Mouse (Mus musculus): Measurements from ENCODE around the gene Stoml2. TPM values are rescaled to one million over a fixed set of nuclear protein-coding genes. Genes with fewer than 3 reads are reported as not detected.

The Stoml2 gene
- total and polyA plus RNA-seq, 2 experiments from 2014 or later, result 77.9 to 171 TPM

DNA sequence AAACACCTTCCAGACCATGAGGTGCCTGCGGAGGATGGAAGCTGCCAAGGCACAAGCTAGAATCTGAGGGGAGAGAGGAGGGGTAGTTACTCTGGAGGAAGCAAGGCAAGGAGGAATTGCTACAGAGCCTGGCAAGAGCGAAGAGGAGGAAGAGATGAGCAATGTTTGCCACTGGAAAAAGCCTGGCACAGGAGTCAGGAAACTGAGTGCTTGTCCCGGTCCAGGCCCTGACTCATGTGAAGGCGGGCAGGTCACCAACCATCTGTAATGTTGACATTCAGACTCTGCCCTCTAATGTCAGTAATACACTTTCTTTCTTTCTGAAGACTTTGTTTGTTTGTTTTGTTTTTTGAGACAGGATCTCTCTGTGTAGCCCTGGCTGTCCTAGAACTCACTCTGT, 13.4 kb downstream of the Stoml2 start:
- H3K36me3 ChIP-seq (replicated peaks; ENCODE audit: control insufficient read depth, insufficient read depth, low read length), result peaks cover 53% of the 10 kb centered on the region
- no peaks in the 10 kb centered on the region for H3K4me1 ChIP-seq (ENCODE audit: control insufficient read depth, insufficient read depth)
- ATAC-seq (ENCODE audit: insufficient read depth, low read depth) (no peak), DNase-seq (ENCODE audit: low spot score) (no peak)
- H3K9ac ChIP-seq (replicated peaks; ENCODE audit: low read depth, low read length), result no peak overlapping the region
- no peak overlapping the region for H3K4me3 ChIP-seq (ENCODE audit: low read depth, low read length)
- no peak overlapping the region for H3K4me2 ChIP-seq (ENCODE audit: low read depth, low read length)
- no peak for TF ChIP-seq EP300 (IDR thresholded peaks at IDR 0.05; ENCODE audit: low read depth)
- TF ChIP-seq CTCF (IDR thresholded peaks at IDR 0.05; ENCODE audit: low read depth), result no peak
- no peaks in the 10 kb centered on the region for H3K9me3 ChIP-seq (replicated peaks; ENCODE audit: control insufficient read depth, low read length)
- H3K27ac ChIP-seq (ENCODE audit: low read depth), result no peak overlapping the region
- no peaks in the 10 kb centered on the region for H3K27me3 ChIP-seq (ENCODE audit: control insufficient read depth, insufficient read depth, low read length)
- 82% methylated on average over 4 of the region's 4 CpGs for WGBS

DNA sequence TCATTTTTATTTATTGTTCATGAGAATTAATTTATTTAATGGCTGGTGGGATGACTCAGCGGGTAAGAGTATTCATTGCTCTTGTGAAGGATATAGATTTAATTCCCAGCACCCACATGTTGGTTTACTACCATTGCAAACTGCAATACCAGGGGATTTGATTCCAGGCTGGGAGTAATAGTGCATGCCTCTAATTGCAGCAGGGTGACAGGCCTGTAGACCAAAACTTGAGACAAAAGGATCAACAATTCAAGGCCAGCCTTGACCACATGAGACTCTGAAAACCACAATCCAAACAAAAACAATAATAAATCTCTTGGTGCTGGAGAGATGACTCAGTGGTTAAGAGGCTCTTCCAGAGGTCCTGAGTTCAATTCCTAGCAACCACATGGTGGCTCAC, 19.4 kb downstream of the Stoml2 start:
- Histone ChIP-seq H3K9ac (replicated peaks; ENCODE audit: low read depth, low read length) (no peak overlapping the region), H3K4me2 (ENCODE audit: low read depth, low read length) (no peak overlapping the region), H3K27ac (ENCODE audit: low read depth) (no peak overlapping the region), H3K36me3 (replicated peaks; ENCODE audit: control insufficient read depth, insufficient read depth, low read length) (no peaks in the 10 kb centered on the region), H3K4me1 (ENCODE audit: control insufficient read depth, insufficient read depth) (peaks cover 4% of the 10 kb centered on the region; the same call in 1 of the 2 replicates), H3K27me3 (ENCODE audit: control insufficient read depth, insufficient read depth, low read length) (no peaks in the 10 kb centered on the region), H3K9me3 (replicated peaks; ENCODE audit: control insufficient read depth, low read length) (no peaks in the 10 kb centered on the region), H3K4me3 (ENCODE audit: low read depth, low read length) (no peak overlapping the region)
- no peak for ATAC-seq (ENCODE audit: insufficient read depth, low read depth)
- WGBS, result 96% methylated on average over 1 of the region's 1 CpGs
- no peak for TF ChIP-seq EP300 (IDR thresholded peaks at IDR 0.05; ENCODE audit: low read depth)
- TF ChIP-seq CTCF (IDR thresholded peaks at IDR 0.05; ENCODE audit: low read depth), result no peak
- DNase-seq (ENCODE audit: low spot score), result no peak

DNA sequence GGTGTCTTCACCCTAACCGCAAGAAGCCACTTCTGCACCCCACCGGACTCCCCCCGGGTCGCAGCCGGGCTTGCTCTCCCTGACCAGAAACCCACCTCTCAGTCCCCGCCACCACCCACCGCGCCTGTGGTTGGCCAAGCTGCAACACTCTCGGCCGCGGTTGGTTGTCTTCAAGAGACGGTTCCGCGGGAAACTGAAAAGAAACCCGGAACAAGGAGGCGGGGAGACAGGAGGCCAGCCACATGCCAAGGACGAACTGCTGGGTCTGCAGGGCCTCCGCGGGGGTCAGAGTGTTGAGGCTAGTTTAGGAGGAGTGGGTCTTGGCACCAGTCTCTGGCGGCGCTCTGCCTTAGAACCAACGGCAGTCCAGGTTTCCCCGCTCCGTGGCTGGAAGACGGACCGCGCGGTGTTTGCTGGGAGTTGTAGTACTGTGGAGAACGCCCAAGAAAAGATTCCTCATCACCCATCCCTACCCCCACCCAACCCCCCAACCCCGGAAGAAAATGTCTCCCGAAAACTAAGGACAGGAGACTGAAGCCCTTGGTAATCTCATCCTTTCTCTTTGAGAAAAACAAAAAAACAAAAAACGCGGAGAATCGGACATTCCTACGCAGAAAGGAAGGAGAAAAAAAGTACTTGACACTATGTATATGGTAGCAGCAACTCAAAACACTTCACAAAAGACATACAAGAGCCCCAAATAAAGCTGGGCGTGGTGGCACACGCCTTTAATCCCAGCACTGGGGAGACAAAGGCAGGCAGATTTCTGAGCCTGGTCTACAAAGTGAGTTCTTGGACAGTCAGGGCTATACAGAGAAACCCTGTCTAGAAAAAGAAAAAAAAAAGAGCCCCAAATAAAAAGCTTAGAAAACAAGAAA, 21.1 kb downstream of the Stoml2 start, which contains the start of gene Fancg:
Gene Fancg, minus strand, starts transcription at position 346 of the 878 bp plus-strand sequence.
- H3K27ac ChIP-seq (ENCODE audit: low read depth), result peak within 1 kb of the TSS; percentile 34; the same call in 1 of the 2 replicates
- peaks cover 4% of the 10 kb centered on the region; the same call in 1 of the 2 replicates for H3K4me1 ChIP-seq (ENCODE audit: control insufficient read depth, insufficient read depth)
- H3K27me3 ChIP-seq (ENCODE audit: control insufficient read depth, insufficient read depth, low read length), result no peaks in the 10 kb centered on the region
- ATAC-seq (ENCODE audit: insufficient read depth, low read depth) (peak; percentile 80), DNase-seq (ENCODE audit: low spot score) (peak; percentile 61)
- H3K9ac ChIP-seq (replicated peaks; ENCODE audit: low read depth, low read length), result peak within 1 kb of the TSS; percentile 52
- no peaks in the 10 kb centered on the region for H3K9me3 ChIP-seq (replicated peaks; ENCODE audit: control insufficient read depth, low read length)
- WGBS, result 1% methylated on average over 37 of the region's 37 CpGs
- no peaks in the 10 kb centered on the region for H3K36me3 ChIP-seq (replicated peaks; ENCODE audit: control insufficient read depth, insufficient read depth, low read length)
- TF ChIP-seq EP300 (IDR thresholded peaks at IDR 0.05; ENCODE audit: low read depth) (no peak), CTCF (IDR thresholded peaks at IDR 0.05; ENCODE audit: low read depth) (no peak)
- H3K4me3 ChIP-seq (ENCODE audit: low read depth, low read length), result peak within 1 kb of the TSS; percentile 92
- peak within 1 kb of the TSS; percentile 76 for H3K4me2 ChIP-seq (ENCODE audit: low read depth, low read length)

DNA sequence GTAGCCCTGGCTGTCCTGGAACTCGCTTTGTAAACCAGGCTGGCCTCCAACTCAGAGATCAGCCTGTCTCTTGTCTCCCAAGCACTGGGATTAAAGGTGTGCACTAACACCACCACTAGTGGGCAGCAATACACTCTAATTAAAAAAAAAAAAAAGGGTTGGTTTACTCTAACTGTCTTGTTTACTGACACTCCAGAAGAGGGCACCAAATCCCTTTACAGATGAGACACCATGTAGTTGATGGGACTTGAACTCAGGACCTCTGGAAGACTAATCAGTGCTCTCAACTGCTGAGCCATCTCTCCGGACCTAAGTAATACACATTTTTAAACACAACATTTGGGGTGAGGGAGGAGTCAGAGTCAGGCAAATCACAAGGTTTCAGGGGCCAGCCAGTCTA, 25.7 kb downstream of the Stoml2 start:
- ATAC-seq (ENCODE audit: insufficient read depth, low read depth), result 0 out of 2 replicates have a peak, but pooled peaks have one; percentile 21
- peaks cover 4% of the 10 kb centered on the region; the same call in 1 of the 2 replicates for H3K36me3 ChIP-seq (replicated peaks; ENCODE audit: control insufficient read depth, insufficient read depth, low read length)
- no peaks in the 10 kb centered on the region for H3K27me3 ChIP-seq (ENCODE audit: control insufficient read depth, insufficient read depth, low read length)
- WGBS, result 55% methylated on average over 2 of the region's 2 CpGs
- H3K4me3 ChIP-seq (ENCODE audit: low read depth, low read length), result no peak overlapping the region
- H3K27ac ChIP-seq (ENCODE audit: low read depth), result no peak overlapping the region
- H3K9ac ChIP-seq (replicated peaks; ENCODE audit: low read depth, low read length), result no peak overlapping the region
- DNase-seq (ENCODE audit: low spot score), result peak; percentile 73
- TF ChIP-seq EP300 (IDR thresholded peaks at IDR 0.05; ENCODE audit: low read depth), result no peak
- peak; percentile 57 for TF ChIP-seq CTCF (IDR thresholded peaks at IDR 0.05; ENCODE audit: low read depth)
- peaks cover 4% of the 10 kb centered on the region; the same call in 1 of the 2 replicates for H3K4me1 ChIP-seq (ENCODE audit: control insufficient read depth, insufficient read depth)
- H3K9me3 ChIP-seq (replicated peaks; ENCODE audit: control insufficient read depth, low read length), result no peaks in the 10 kb centered on the region
- no peak overlapping the region for H3K4me2 ChIP-seq (ENCODE audit: low read depth, low read length)

DNA sequence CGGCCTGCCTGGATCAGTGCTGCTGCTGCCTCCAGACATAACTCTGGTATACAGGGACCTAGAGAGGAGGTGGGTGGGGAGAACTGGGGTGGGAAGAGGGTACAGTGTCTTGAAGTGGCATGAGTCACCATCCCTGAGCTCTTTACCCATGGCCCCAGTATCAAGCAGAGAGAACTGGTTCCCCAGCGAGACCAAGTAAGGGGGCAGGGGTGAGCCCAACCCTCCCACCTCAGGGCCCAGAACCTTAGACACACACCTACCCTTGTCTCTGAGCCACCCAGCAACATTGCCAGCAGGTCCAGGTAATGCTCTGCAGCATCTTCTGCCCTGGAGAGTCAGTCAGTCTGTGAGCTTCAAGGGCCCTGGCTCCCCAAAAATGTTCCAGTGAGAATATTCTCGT, 26.6 kb downstream of the Stoml2 start:
- TF ChIP-seq CTCF (IDR thresholded peaks at IDR 0.05; ENCODE audit: low read depth) (no peak), EP300 (IDR thresholded peaks at IDR 0.05; ENCODE audit: low read depth) (no peak)
- Histone ChIP-seq H3K4me3 (ENCODE audit: low read depth, low read length) (no peak overlapping the region), H3K27ac (ENCODE audit: low read depth) (no peak overlapping the region), H3K27me3 (ENCODE audit: control insufficient read depth, insufficient read depth, low read length) (no peaks in the 10 kb centered on the region), H3K9me3 (replicated peaks; ENCODE audit: control insufficient read depth, low read length) (no peaks in the 10 kb centered on the region), H3K4me2 (ENCODE audit: low read depth, low read length) (no peak overlapping the region), H3K4me1 (ENCODE audit: control insufficient read depth, insufficient read depth) (peaks cover 4% of the 10 kb centered on the region; the same call in 1 of the 2 replicates), H3K36me3 (replicated peaks; ENCODE audit: control insufficient read depth, insufficient read depth, low read length) (peaks cover 4% of the 10 kb centered on the region; the same call in 1 of the 2 replicates), H3K9ac (replicated peaks; ENCODE audit: low read depth, low read length) (no peak overlapping the region)
- WGBS, result 91% methylated on average over 3 of the region's 3 CpGs
- ATAC-seq (ENCODE audit: insufficient read depth, low read depth), result no peak
- no peak for DNase-seq (ENCODE audit: low spot score)
